8 mouse cellular contexts compared by ENCODE assay signal in genomic region chr16:30745598-30746181, GRCm38 (mm10).
DNase-seq lines count a peak whose midpoint lies in the region; ATAC-seq lines count a peak whose summit lies in the region.

No protein-coding gene starts in this region.

- no peaks in the 10 kb centered on the region for H3K36me3 ChIP-seq in heart, embryonic 13.5 days
- no peaks in the 10 kb centered on the region for H3K36me3 ChIP-seq in liver, embryonic 11.5 days (ENCODE audit: control insufficient read depth, insufficient read depth, low read length)
- H3K36me3 ChIP-seq in forebrain, embryonic 12.5 days (replicated peaks), result no peaks in the 10 kb centered on the region

- 42% methylated on average over 11 of the region's 11 CpGs for WGBS in heart, embryonic 13.5 days
- 52% methylated on average over 11 of the region's 11 CpGs for WGBS in liver, embryonic 11.5 days
- 51% methylated on average over 11 of the region's 11 CpGs for WGBS in forebrain, embryonic 12.5 days

- no peaks in the 10 kb centered on the region for H3K27me3 ChIP-seq in heart, embryonic 13.5 days (replicated peaks)
- H3K27me3 ChIP-seq in liver, embryonic 11.5 days (replicated peaks; ENCODE audit: control insufficient read depth, insufficient read depth, low read length), result no peaks in the 10 kb centered on the region
- no peaks in the 10 kb centered on the region for H3K27me3 ChIP-seq in forebrain, embryonic 12.5 days

- H3K4me2 ChIP-seq in heart, embryonic 13.5 days, result no peak overlapping the region
- H3K4me2 ChIP-seq in liver, embryonic 11.5 days, result no peak overlapping the region
- no peak overlapping the region for H3K4me2 ChIP-seq in forebrain, embryonic 12.5 days

- peaks cover 16% of the 10 kb centered on the region for H3K4me1 ChIP-seq in heart, embryonic 13.5 days
- H3K4me1 ChIP-seq in liver, embryonic 11.5 days (replicated peaks; ENCODE audit: control insufficient read depth, insufficient read depth, low read length), result no peaks in the 10 kb centered on the region
- peaks cover 17% of the 10 kb centered on the region; the same call in 1 of the 2 replicates for H3K4me1 ChIP-seq in forebrain, embryonic 12.5 days

- no peak for ATAC-seq in heart, embryonic 13.5 days (ENCODE audit: extremely low read depth, insufficient number of reproducible peaks, low FRiP score, low TSS enrichment)
- ATAC-seq in liver, embryonic 11.5 days (replicated peaks; ENCODE audit: low FRiP score), result no peak
- ATAC-seq in forebrain, embryonic 12.5 days (ENCODE audit: low FRiP score), result no peak

- H3K9me3 ChIP-seq in heart, embryonic 13.5 days, result no peaks in the 10 kb centered on the region
- no peaks in the 10 kb centered on the region for H3K9me3 ChIP-seq in liver, embryonic 11.5 days (ENCODE audit: control insufficient read depth, low read length)
- no peaks in the 10 kb centered on the region for H3K9me3 ChIP-seq in forebrain, embryonic 12.5 days

- H3K27ac ChIP-seq in heart, embryonic 13.5 days (replicated peaks), result peak overlapping the region; percentile 26; the same call in 1 of the 2 replicates
- H3K27ac ChIP-seq in liver, embryonic 11.5 days (ENCODE audit: low read depth, low read length), result no peak overlapping the region
- H3K27ac ChIP-seq in forebrain, embryonic 12.5 days, result no peak overlapping the region

- H3K4me3 ChIP-seq in heart, embryonic 13.5 days, result no peak overlapping the region
- H3K4me3 ChIP-seq in liver, embryonic 11.5 days (ENCODE audit: low read depth, low read length), result no peak overlapping the region
- no peak overlapping the region for H3K4me3 ChIP-seq in forebrain, embryonic 12.5 days (replicated peaks)

- DNase-seq in layer of hippocampus, adult 18-20 months (ENCODE audit: low spot score in 2 of 2), result peak; percentile 18 to 51
- no peak for DNase-seq in layer of hippocampus, adult 9-10 months (ENCODE audit: low spot score)
- DNase-seq in cerebellum, postnatal 14 days, result peak; percentile 53 to 64
- DNase-seq in kidney, postnatal 36 days, result peak; percentile 54 to 58
- DNase-seq in lung, postnatal 14 days, result peak; percentile 49
- DNase-seq in liver, embryonic 11.5 days (ENCODE audit: low spot score), result no peak

- no peak overlapping the region for H3K9ac ChIP-seq in heart, embryonic 13.5 days
- H3K9ac ChIP-seq in liver, embryonic 11.5 days (ENCODE audit: low read depth, low read length), result no peak overlapping the region
- H3K9ac ChIP-seq in forebrain, embryonic 12.5 days, result no peak overlapping the region

Comparison
In these comparisons a context has a peak if more than half of its experiments do, and no peak if none do; other contexts are left out.
1. DNase-seq: peak in layer of hippocampus, adult 18-20 months (2 of 2), cerebellum, postnatal 14 days (2 of 2), kidney, postnatal 36 days (2 of 2) and lung, postnatal 14 days (single experiment); none in layer of hippocampus, adult 9-10 months (single experiment) and liver, embryonic 11.5 days (single experiment).